Mouse (Mus musculus) spleen, embryonic (tissue): ENCODE measurements around the gene Ispd.

Experiments
- CTCF ChIA-PET: fragments of 350-600 bp; sonication (Branson Sonifier 250); formaldehyde crosslinking; loops from one replicate; lab custom pipeline; 2022; lab: Charles Lee

The Ispd gene

GRCm38 (mm10) chr12:36554697-36555096, 173.4 kb downstream of the Ispd start:
- CTCF ChIA-PET, result no interaction called here

GRCm38 (mm10) chr12:36564146-36564545, 182.9 kb downstream of the Ispd start:
- CTCF ChIA-PET, result no interaction called here

GRCm38 (mm10) chr12:36566974-36567373, 185.7 kb downstream of the Ispd start:
- CTCF ChIA-PET, result no interaction called here

GRCm38 (mm10) chr12:36570414-36571095, 189.3 kb downstream of the Ispd start:
- CTCF ChIA-PET, result interaction anchor here (0.6 kb wide), 1 partner anchor 9 kb away, joined by 5 read pairs; no protein-coding TSS in a partner anchor

- CTCF ChIA-PET, result no interaction called here
These were observed 203.6 kb downstream of the Ispd start for GRCm38 (mm10) chr12:36584828-36585227.

- CTCF ChIA-PET, result no interaction called here
These were observed 216.4 kb downstream of the Ispd start for GRCm38 (mm10) chr12:36597539-36598250.

GRCm38 (mm10) chr12:36621960-36622736, 240.9 kb downstream of the Ispd start:
- CTCF ChIA-PET, result no interaction called here

- CTCF ChIA-PET, result no interaction called here
These were observed 246.0 kb downstream of the Ispd start for GRCm38 (mm10) chr12:36627204-36627603.

- CTCF ChIA-PET, result no interaction called here
These were observed 251.2 kb downstream of the Ispd start for GRCm38 (mm10) chr12:36632427-36632826.

- CTCF ChIA-PET, result no interaction called here
These were observed 266.3 kb downstream of the Ispd start for GRCm38 (mm10) chr12:36647514-36647913.

- CTCF ChIA-PET, result interaction anchor here (0.6 kb wide), 1 partner anchor 8 kb away, joined by 3 read pairs; no protein-coding TSS in a partner anchor
These were observed 281.2 kb downstream of the Ispd start for GRCm38 (mm10) chr12:36662496-36662895.

GRCm38 (mm10) chr12:36664783-36665182, 283.5 kb downstream of the Ispd start:
- CTCF ChIA-PET, result no interaction called here

- CTCF ChIA-PET, result no interaction called here
These were observed 285.5 kb downstream of the Ispd start for GRCm38 (mm10) chr12:36666771-36667170.

GRCm38 (mm10) chr12:36670164-36670908, 289.1 kb downstream of the Ispd start:
- CTCF ChIA-PET, result interaction anchor here (0.8 kb wide), 1 partner anchor 8 kb away, joined by 3 read pairs; no protein-coding TSS in a partner anchor

- CTCF ChIA-PET, result interaction anchor here (0.8 kb wide), 1 partner anchor 9 kb away, joined by 3 read pairs; no protein-coding TSS in a partner anchor
These were observed 289.8 kb downstream of the Ispd start for GRCm38 (mm10) chr12:36670915-36671579.

GRCm38 (mm10) chr12:36674481-36674880, 293.2 kb downstream of the Ispd start:
- CTCF ChIA-PET, result no interaction called here

- CTCF ChIA-PET, result no interaction called here
These were observed 297.0 kb downstream of the Ispd start for GRCm38 (mm10) chr12:36678220-36678619.

GRCm38 (mm10) chr12:36680883-36681505, 299.7 kb downstream of the Ispd start:
- CTCF ChIA-PET, result no interaction called here

GRCm38 (mm10) chr12:36681779-36682178, 300.5 kb downstream of the Ispd start:
- CTCF ChIA-PET, result no interaction called here

GRCm38 (mm10) chr12:36694072-36694471, 312.8 kb downstream of the Ispd start:
- CTCF ChIA-PET, result no interaction called here
